Mouse (Mus musculus) liver, embryonic 11.5 days (tissue): ENCODE measurements around the gene Mak. TPM values are rescaled to one million over a fixed set of nuclear protein-coding genes. Genes with fewer than 3 reads are reported as not detected.

Source experiments
- ATAC-seq: fragments of 200-750 bp; cut with Nextera tagmentation; replicated peaks from 2 replicates; pipeline ENCODE4 v1.8.0; 2017; ENCODE audit warnings: moderate number of reproducible peaks, mild to moderate bottlenecking, moderate TSS enrichment, moderate library complexity; ENCODE audit not compliant: low FRiP score
- DNase-seq: peaks from one replicate; pipeline ENCODE4 v3.0.0-alpha.2; 2017; ENCODE audit warnings: low spot score
- H3K27ac ChIP-seq: fragments of 300-500 bp; sonication (generic); 2 replicates; pipeline ENCODE4 v1.5.1; 2014; ENCODE audit warnings: mild to moderate bottlenecking, low read depth, low read length, control low read depth
- H3K27me3 ChIP-seq: fragments of 300-500 bp; sonication (generic); replicated peaks from 2 replicates; pipeline ENCODE4 v1.6.1; 2014; ENCODE audit warnings: low read length, mixed read lengths; ENCODE audit not compliant: control insufficient read depth, insufficient read depth
- H3K36me3 ChIP-seq: fragments of 300-500 bp; sonication (generic); 2 replicates; pipeline ENCODE4 v1.6.1; 2014; ENCODE audit warnings: mild to moderate bottlenecking, low read length, moderate library complexity, mixed read lengths; ENCODE audit not compliant: control insufficient read depth, insufficient read depth
- H3K4me1 ChIP-seq: fragments of 300-500 bp; sonication (generic); replicated peaks from 2 replicates; pipeline ENCODE4 v1.6.1; 2014; ENCODE audit warnings: low read length, mixed read lengths; ENCODE audit not compliant: control insufficient read depth, insufficient read depth
- H3K4me2 ChIP-seq: fragments of 300-500 bp; sonication (generic); 2 replicates; pipeline ENCODE4 v1.6.1; 2014; ENCODE audit warnings: mild to moderate bottlenecking, control low read depth, moderate library complexity
- H3K4me3 ChIP-seq: fragments of 300-500 bp; sonication (generic); 2 replicates; pipeline ENCODE4 v1.5.1; 2014; ENCODE audit warnings: low read depth, low read length, control low read depth
- H3K9ac ChIP-seq: fragments of 300-500 bp; sonication (generic); 2 replicates; pipeline ENCODE4 v1.6.1; 2014; ENCODE audit warnings: low read depth, low read length, control low read depth
- H3K9me3 ChIP-seq: fragments of 300-500 bp; sonication (generic); 2 replicates; pipeline ENCODE4 v1.6.1; 2016; ENCODE audit warnings: low read length, inconsistent platforms, mixed read lengths; ENCODE audit not compliant: control insufficient read depth
- WGBS: fragments of 180-500 bp; shearing (Covaris S2); extraction: QIAGEN DNeasy Blood & Tissue Kit; methylation state at CpG from one replicate; pipeline ENCODE4 v1.1.7; 2014; 5-methylcytosine and 5-hydroxymethylcytosine counted together
- polyA plus RNA-seq: library from polyadenylated mRNA; unstranded; fragments of >200 nt; fragmentation: Nextera tagmentation; extraction: Ambion mirVana; gene quantifications from 2 replicates; pipeline ENCODE4 v1.2.1, GENCODE M21; 2014

The Mak gene
- polyA plus RNA-seq, 1 experiment from 2014 or later = 0.56 TPM

DNA sequence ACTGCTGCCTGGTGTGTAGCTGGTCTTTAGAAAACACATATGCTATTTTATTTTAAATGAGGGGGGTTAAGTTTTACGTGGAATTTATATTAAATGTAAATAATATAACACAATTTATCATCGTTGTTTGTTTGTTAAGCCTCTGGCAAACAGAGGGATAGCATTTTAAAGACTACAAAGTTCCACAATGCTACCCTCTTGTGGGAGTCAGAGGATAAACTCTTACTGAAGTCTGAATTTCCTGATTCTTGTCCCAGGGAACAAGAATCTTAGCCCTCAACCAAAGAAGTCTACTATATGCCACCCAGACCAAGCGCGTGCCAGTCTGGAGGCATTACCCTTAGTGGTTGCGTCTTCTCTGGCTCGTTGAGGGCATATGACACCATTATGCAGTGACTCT is 32.2 kb downstream of the Mak start:
- ATAC-seq = no peak
- Histone ChIP-seq H3K4me2 (no peak overlapping the region), H3K4me1 (no peaks in the 10 kb centered on the region), H3K36me3 (no peaks in the 10 kb centered on the region), H3K27me3 (no peaks in the 10 kb centered on the region), H3K9me3 (no peaks in the 10 kb centered on the region), H3K9ac (no peak overlapping the region), H3K27ac (no peak overlapping the region), H3K4me3 (no peak overlapping the region)
- DNase-seq = no peak
- 79% methylated on average over 6 of the region's 6 CpGs for WGBS

- H3K4me2 ChIP-seq = no peak overlapping the region
- no peaks in the 10 kb centered on the region for H3K36me3 ChIP-seq
- WGBS = 86% methylated on average over 8 of the region's 8 CpGs
- no peak for DNase-seq
- no peak for ATAC-seq
- H3K27ac ChIP-seq = no peak overlapping the region
- H3K9me3 ChIP-seq = no peaks in the 10 kb centered on the region
- no peaks in the 10 kb centered on the region for H3K27me3 ChIP-seq
- no peak overlapping the region for H3K9ac ChIP-seq
- no peak overlapping the region for H3K4me3 ChIP-seq
- no peaks in the 10 kb centered on the region for H3K4me1 ChIP-seq
Observed at GRCm38 (mm10) chr13:41045901-41046300, 33.6 kb downstream of the Mak start.

GRCm38 (mm10) chr13:41042511-41042910 is 37.0 kb downstream of the Mak start:
- no peak overlapping the region for H3K27ac ChIP-seq
- ATAC-seq (no peak), DNase-seq (no peak)
- H3K27me3 ChIP-seq = no peaks in the 10 kb centered on the region
- no peak overlapping the region for H3K4me3 ChIP-seq
- no peak overlapping the region for H3K9ac ChIP-seq
- H3K9me3 ChIP-seq = no peaks in the 10 kb centered on the region
- 83% methylated on average over 4 of the region's 4 CpGs for WGBS
- H3K4me1 ChIP-seq = no peaks in the 10 kb centered on the region
- no peaks in the 10 kb centered on the region for H3K36me3 ChIP-seq
- H3K4me2 ChIP-seq = no peak overlapping the region

DNA sequence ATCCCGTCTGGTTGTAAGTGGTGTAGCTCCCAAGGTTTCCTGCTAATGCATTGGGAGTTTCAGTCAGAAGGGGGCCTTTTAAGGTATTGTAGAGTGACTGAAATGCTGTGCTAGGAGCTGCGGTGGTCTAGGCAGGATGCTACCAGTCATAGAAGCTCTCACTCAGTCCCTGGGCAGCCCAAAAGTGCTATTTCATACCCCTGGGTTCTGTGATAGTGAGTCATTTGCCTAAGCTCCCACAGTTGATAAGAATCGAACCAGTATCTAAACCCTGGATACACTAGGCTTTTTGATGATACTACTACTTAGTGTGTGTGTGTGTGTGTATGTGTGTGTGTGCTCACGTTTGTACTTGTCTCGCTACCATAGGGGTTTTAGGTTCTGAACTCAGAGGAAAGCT is 49.4 kb downstream of the Mak start:
- peak overlapping the region; percentile 26 for H3K4me2 ChIP-seq
- ATAC-seq (peak; percentile 83), DNase-seq (no peak)
- no peaks in the 10 kb centered on the region for H3K36me3 ChIP-seq
- peaks cover 15% of the 10 kb centered on the region for H3K4me1 ChIP-seq
- H3K9me3 ChIP-seq = no peaks in the 10 kb centered on the region
- H3K9ac ChIP-seq = peak overlapping the region; percentile 22; the same call in 1 of the 2 replicates
- WGBS = 66% methylated on average over 5 of the region's 5 CpGs
- H3K27ac ChIP-seq = no peak overlapping the region
- no peak overlapping the region for H3K4me3 ChIP-seq
- no peaks in the 10 kb centered on the region for H3K27me3 ChIP-seq

DNA sequence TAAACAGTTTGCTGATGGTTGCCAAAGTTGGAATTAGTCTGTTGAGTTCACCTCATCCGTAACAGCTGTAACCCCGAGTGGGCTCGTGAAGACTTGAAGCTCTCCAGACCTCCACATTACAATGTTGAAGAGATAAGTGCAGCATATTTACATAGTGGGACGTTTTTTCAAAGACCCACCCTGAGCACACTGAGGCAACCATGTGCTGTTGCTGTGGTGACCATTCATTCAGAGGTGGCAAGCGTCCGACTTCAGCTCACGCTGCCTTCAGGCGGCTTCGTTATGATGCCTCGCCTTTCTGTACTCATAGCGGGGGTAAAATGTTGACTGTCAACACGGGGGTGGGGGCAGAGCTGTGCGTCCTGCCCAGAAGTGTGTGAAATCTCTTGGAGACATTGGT is 57.4 kb downstream of the Mak start:
- H3K4me2 ChIP-seq = 0 out of 2 replicates have a peak overlapping the region, but pooled peaks have one; percentile 7
- peaks cover 37% of the 10 kb centered on the region for H3K36me3 ChIP-seq
- no peaks in the 10 kb centered on the region for H3K27me3 ChIP-seq
- DNase-seq (no peak), ATAC-seq (no peak)
- 79% methylated on average over 13 of the region's 13 CpGs for WGBS
- no peaks in the 10 kb centered on the region for H3K9me3 ChIP-seq
- no peak overlapping the region for H3K27ac ChIP-seq
- H3K4me3 ChIP-seq = no peak overlapping the region
- H3K9ac ChIP-seq = no peak overlapping the region
- peaks cover 28% of the 10 kb centered on the region for H3K4me1 ChIP-seq

DNA sequence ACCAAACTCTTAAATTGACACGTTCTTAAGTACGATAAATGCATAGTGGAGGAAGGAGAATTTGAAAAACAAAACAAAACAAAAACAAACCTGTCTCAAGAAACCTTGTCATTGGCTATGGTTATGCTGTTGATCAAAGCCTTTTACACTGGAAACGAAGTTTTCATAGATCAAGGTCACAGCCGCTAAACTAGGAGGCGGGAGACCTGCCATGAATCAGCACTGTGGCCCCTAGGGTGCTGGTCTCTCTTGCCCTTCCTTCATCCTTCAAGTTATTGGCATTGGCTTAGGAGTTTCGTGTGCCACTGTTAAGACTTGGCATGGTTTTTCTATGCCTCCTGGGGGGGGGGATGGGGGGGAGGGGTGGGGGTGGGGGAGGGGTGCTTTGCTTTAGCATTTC is 57.9 kb downstream of the Mak start:
- DNase-seq (no peak), ATAC-seq (no peak)
- Histone ChIP-seq H3K27ac (0 out of 2 replicates have a peak overlapping the region, but pooled peaks have one; percentile 99), H3K9ac (peak overlapping the region; percentile 77; the same call in 1 of the 2 replicates), H3K36me3 (peaks cover 37% of the 10 kb centered on the region), H3K4me2 (peak overlapping the region; percentile 84), H3K4me3 (no peak overlapping the region; the same call in 1 of the 2 replicates), H3K9me3 (no peaks in the 10 kb centered on the region), H3K27me3 (no peaks in the 10 kb centered on the region), H3K4me1 (peaks cover 28% of the 10 kb centered on the region)
- 86% methylated on average over 6 of the region's 6 CpGs for WGBS

DNA sequence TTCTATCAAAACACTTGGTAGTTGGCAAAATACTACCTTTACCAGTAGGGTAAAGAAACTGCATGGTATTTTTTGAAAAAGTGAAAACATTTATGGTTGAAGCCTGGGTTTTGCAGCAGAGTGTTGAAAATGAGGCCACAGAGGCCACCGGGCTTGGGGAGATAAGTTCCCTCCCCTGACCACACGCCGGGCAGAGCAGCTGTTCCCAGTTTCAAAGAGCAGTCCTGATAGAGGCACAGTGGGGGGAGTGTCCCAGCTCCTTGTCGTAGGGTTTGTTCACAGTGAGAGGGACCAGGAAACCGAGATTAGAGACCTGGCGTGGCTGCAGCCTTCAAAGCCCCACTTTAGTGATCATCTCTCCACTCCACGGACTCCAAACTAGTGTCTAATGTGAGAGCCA is 59.0 kb downstream of the Mak start:
- Histone ChIP-seq H3K27ac (peak overlapping the region; percentile 99), H3K9ac (peak overlapping the region; percentile 77), H3K9me3 (no peaks in the 10 kb centered on the region), H3K4me1 (peaks cover 30% of the 10 kb centered on the region), H3K36me3 (peaks cover 37% of the 10 kb centered on the region), H3K27me3 (no peaks in the 10 kb centered on the region), H3K4me3 (peak overlapping the region; percentile 84), H3K4me2 (peak overlapping the region; percentile 84)
- DNase-seq (peak; percentile 57), ATAC-seq (peak; percentile 44)
- WGBS = 24% methylated on average over 7 of the region's 7 CpGs

GRCm38 (mm10) chr13:41018756-41019591 is 60.5 kb downstream of the Mak start:
- ATAC-seq = peak; percentile 37
- peaks cover 37% of the 10 kb centered on the region for H3K36me3 ChIP-seq
- 54% methylated on average over 13 of the region's 13 CpGs for WGBS
- H3K4me1 ChIP-seq = peaks cover 31% of the 10 kb centered on the region
- no peak for DNase-seq
- peak overlapping the region; percentile 84 for H3K4me3 ChIP-seq
- no peaks in the 10 kb centered on the region for H3K27me3 ChIP-seq
- H3K4me2 ChIP-seq = peak overlapping the region; percentile 84
- peak overlapping the region; percentile 99 for H3K27ac ChIP-seq
- H3K9ac ChIP-seq = peak overlapping the region; percentile 77
- H3K9me3 ChIP-seq = no peaks in the 10 kb centered on the region

DNA sequence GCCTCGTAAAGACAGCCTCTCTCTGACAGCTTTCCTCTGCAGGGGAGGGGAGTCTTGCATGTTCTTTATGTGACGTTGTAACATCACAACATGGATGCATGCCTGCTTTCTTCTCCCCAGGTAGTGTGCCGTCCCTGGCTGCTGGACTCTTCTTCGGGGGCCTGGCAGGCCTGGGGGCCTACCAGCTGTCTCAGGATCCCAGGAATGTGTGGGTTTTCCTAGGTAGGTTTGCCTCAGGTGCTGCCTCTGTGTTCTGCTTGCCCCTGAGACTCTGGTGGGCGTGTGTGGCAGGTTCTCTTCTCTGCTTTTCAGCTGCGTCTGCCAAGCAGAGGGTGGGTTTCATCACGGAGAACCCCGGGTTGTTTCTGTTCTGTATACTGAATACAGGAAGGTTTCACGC is 61.3 kb downstream of the Mak start:
- WGBS = 68% methylated on average over 9 of the region's 9 CpGs
- ATAC-seq = no peak
- peak overlapping the region; percentile 84 for H3K4me3 ChIP-seq
- no peaks in the 10 kb centered on the region for H3K9me3 ChIP-seq
- peaks cover 31% of the 10 kb centered on the region for H3K4me1 ChIP-seq
- no peak for DNase-seq
- peak overlapping the region; percentile 77 for H3K9ac ChIP-seq
- H3K36me3 ChIP-seq = peaks cover 32% of the 10 kb centered on the region
- H3K4me2 ChIP-seq = peak overlapping the region; percentile 84
- no peaks in the 10 kb centered on the region for H3K27me3 ChIP-seq
- peak overlapping the region; percentile 99 for H3K27ac ChIP-seq
